Mouse (Mus musculus) forebrain, embryonic 16.5 days (tissue): Measurements from ENCODE around the gene Nmrk1. TPM values are rescaled to one million over a fixed set of nuclear protein-coding genes. Genes with fewer than 3 reads are reported as not detected.

Source experiments
- ATAC-seq: fragments of 200-750 bp; cut with Nextera tagmentation; 2 replicates; pipeline ENCODE4 v1.8.0; 2017; ENCODE audit warnings: mild to moderate bottlenecking, moderate library complexity
- H3K27ac ChIP-seq: fragments of 300-500 bp; sonication (generic); 2 replicates; pipeline ENCODE4 v1.5.1; 2014; ENCODE audit warnings: low read length, control low read depth
- H3K27me3 ChIP-seq: fragments of 300-500 bp; sonication (generic); replicated peaks from 2 replicates; pipeline ENCODE4 v1.6.1; 2014; ENCODE audit warnings: low read length; ENCODE audit not compliant: control insufficient read depth, insufficient read depth
- H3K36me3 ChIP-seq: fragments of 300-500 bp; sonication (generic); 2 replicates; pipeline ENCODE4 v1.6.1; 2014; ENCODE audit not compliant: control insufficient read depth, insufficient read depth
- H3K4me1 ChIP-seq: fragments of 300-500 bp; sonication (generic); replicated peaks from 2 replicates; pipeline ENCODE4 v1.6.1; 2014; ENCODE audit warnings: low read length; ENCODE audit not compliant: control insufficient read depth, insufficient read depth
- H3K4me2 ChIP-seq: fragments of 300-500 bp; sonication (generic); 2 replicates; pipeline ENCODE4 v1.6.1; 2014; ENCODE audit warnings: mild to moderate bottlenecking, low read length, control low read depth
- H3K4me3 ChIP-seq: fragments of 300-500 bp; sonication (generic); replicated peaks from 2 replicates; pipeline ENCODE4 v1.5.1; 2014; ENCODE audit warnings: mild to moderate bottlenecking, low read length, control low read depth
- H3K9ac ChIP-seq: fragments of 300-500 bp; sonication (generic); replicated peaks from 2 replicates; pipeline ENCODE4 v1.6.1; 2014; ENCODE audit warnings: low read depth, low read length, control low read depth
- H3K9me3 ChIP-seq: fragments of 300-500 bp; sonication (generic); 2 replicates; pipeline ENCODE4 v1.6.1; 2016; ENCODE audit warnings: low read length; ENCODE audit not compliant: control insufficient read depth
- WGBS: fragments of 180-500 bp; shearing (Covaris S2); extraction: QIAGEN DNeasy Blood & Tissue Kit; methylation state at CpG from one replicate; pipeline ENCODE4 v1.1.7; 2014; 5-methylcytosine and 5-hydroxymethylcytosine counted together
- polyA plus RNA-seq: library from polyadenylated mRNA; unstranded; fragments of >200 nt; fragmentation: Nextera tagmentation; extraction: Ambion mirVana; gene quantifications from 2 replicates; pipeline ENCODE4 v1.2.1, GENCODE M21; 2015

Nmrk1 gene
- polyA plus RNA-seq, 1 experiment from 2014 or later: 4.0 TPM

DNA sequence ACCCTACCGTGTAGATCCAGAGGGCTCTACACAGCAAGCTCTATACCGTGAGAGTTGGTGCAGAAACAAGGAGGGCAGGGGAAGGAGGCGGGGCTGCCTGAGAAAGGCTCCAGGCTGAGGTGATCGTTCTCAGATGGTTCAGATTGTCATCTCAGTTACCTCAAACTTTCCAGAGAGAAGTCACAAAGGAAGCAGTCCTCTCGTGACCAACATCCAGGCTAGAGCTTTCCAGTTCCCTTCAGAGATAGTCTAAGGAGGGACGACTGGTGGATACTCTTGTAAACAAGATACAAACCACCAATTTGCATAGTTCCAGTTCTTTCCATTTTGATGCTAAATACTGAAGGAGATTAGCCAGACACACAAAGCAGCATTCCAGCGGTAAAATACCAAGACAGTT, 23.8 kb upstream of the Nmrk1 start:
- H3K36me3 ChIP-seq: no peaks in the 10 kb centered on the region
- no peaks in the 10 kb centered on the region for H3K27me3 ChIP-seq
- no peaks in the 10 kb centered on the region for H3K9me3 ChIP-seq
- H3K4me3 ChIP-seq: no peak overlapping the region
- H3K4me1 ChIP-seq: no peaks in the 10 kb centered on the region
- 47% methylated on average over 7 of the region's 7 CpGs for WGBS
- no peak overlapping the region for H3K9ac ChIP-seq
- no peak overlapping the region for H3K27ac ChIP-seq
- H3K4me2 ChIP-seq: no peak overlapping the region
- ATAC-seq: no peak

DNA sequence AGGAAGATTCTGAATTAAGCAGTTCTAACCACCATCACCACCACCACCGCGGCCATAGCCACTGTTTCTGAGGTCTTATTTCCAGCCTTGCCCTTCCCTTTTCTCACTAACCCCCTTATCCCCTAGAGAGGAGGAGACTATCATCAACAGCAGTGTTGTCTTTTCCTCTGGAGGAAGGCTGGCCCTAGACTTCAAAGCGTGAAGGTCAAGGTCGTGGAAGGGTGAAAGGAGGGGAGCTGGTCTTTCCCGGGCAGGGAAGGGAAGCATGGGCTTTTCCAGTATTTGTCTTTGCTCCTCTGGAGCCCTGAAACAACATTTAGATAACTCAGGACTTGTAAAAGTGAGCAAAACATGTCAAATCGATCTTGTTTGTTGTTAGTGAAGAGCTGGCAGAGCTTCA, 22.8 kb upstream of the Nmrk1 start:
- 83% methylated on average over 6 of the region's 6 CpGs for WGBS
- no peak overlapping the region for H3K4me2 ChIP-seq
- ATAC-seq: no peak
- H3K36me3 ChIP-seq: no peaks in the 10 kb centered on the region
- no peaks in the 10 kb centered on the region for H3K4me1 ChIP-seq
- no peaks in the 10 kb centered on the region for H3K9me3 ChIP-seq
- H3K4me3 ChIP-seq: no peak overlapping the region
- no peaks in the 10 kb centered on the region for H3K27me3 ChIP-seq
- no peak overlapping the region for H3K9ac ChIP-seq
- no peak overlapping the region for H3K27ac ChIP-seq

DNA sequence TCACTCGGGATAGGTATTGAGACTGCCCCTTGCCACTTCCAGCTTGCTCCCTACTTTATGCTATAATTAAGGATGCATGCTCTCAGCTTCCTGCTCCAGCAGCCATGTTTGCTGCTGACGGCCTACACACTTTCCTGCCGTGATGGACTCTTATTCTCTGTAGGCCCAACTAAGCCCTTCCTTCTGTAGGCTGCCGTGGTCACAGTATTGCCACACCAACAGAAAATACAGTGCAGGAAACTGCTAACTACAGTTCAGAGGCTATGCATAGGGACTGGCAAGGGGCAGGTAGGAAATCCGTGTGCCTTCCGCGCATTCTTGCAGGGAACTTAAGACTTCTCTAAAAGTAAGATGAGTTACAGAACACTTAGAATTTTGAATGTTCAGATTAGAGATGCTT, 17.4 kb upstream of the Nmrk1 start:
- no peak for ATAC-seq
- Histone ChIP-seq H3K27ac (no peak overlapping the region), H3K4me3 (no peak overlapping the region), H3K4me2 (no peak overlapping the region), H3K36me3 (no peaks in the 10 kb centered on the region), H3K9ac (no peak overlapping the region), H3K27me3 (no peaks in the 10 kb centered on the region), H3K9me3 (no peaks in the 10 kb centered on the region), H3K4me1 (no peaks in the 10 kb centered on the region)
- WGBS: 82% methylated on average over 7 of the region's 7 CpGs

DNA sequence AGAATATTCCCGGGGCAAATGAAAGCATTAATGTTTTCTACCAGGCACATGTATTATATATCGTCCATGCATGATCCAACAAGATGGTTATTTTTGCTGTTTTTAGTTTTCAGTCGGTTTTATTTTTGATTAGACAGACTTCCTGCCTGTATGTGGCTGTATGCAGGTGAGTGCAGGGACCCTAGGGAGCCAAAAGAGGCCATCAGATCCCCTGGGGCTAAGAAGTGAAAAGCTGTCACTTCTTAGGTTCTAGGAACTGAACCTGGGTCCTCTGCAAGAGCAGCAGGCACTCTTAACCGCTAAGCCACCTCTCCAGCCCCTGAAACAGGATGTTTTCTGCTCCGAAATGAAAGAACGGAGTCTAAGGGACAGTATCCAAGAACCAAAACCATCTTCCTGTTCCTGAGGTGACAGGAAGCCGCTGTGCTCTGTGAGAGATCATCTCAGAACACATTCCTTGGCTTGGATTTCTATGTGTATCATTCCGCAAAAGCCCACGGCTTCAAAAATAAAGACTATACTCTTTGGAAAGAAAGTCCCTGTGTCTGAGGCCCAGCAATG, 16.0 kb upstream of the Nmrk1 start:
- Histone ChIP-seq H3K27me3 (no peaks in the 10 kb centered on the region), H3K9me3 (no peaks in the 10 kb centered on the region), H3K27ac (no peak overlapping the region), H3K4me3 (no peak overlapping the region), H3K4me1 (no peaks in the 10 kb centered on the region), H3K36me3 (no peaks in the 10 kb centered on the region), H3K9ac (no peak overlapping the region), H3K4me2 (no peak overlapping the region)
- WGBS: 73% methylated on average over 9 of the region's 9 CpGs
- no peak for ATAC-seq

DNA sequence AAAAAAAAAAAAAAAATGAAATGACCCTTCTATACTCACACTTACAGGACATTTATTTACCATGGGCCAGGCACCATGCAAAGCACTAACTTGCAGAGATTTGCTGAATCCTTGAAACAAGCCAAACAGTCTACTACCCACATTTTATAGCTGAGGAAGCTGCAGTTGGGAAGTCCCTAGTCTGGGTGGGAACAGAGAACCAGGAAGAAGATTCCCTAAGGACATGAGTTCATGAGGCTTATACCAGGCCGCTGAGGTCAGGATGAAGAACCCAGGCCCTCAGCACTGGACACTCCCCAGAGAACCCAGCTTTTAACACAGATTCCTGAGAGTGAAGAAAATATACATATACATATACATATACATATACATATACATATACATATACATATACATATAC, 14.2 kb upstream of the Nmrk1 start:
- no peak overlapping the region for H3K27ac ChIP-seq
- H3K4me3 ChIP-seq: no peak overlapping the region
- 95% methylated on average over 1 of the region's 1 CpGs for WGBS
- H3K4me2 ChIP-seq: no peak overlapping the region
- H3K4me1 ChIP-seq: no peaks in the 10 kb centered on the region
- H3K9me3 ChIP-seq: no peaks in the 10 kb centered on the region
- no peak for ATAC-seq
- H3K36me3 ChIP-seq: no peaks in the 10 kb centered on the region
- no peaks in the 10 kb centered on the region for H3K27me3 ChIP-seq
- H3K9ac ChIP-seq: no peak overlapping the region

DNA sequence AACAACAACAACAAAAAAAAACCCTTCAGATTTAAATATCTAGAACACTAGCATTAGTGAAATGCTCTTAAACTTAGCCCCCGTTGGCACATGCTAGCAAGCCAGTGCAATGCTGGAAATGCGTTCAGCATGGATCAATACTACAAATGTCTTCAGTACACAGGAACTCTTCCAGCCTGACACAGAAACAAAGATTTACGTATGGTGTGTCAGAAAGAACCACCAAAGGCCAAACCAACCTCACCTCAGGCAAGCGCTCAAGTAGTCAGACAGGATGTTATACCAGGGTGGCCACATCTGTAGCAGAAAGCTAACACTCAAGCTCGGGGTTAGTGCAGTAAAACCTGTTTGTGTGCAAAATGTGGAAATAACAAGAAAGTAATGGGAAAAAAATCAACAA, 12.7 kb upstream of the Nmrk1 start:
- Histone ChIP-seq H3K4me1 (no peaks in the 10 kb centered on the region), H3K9ac (no peak overlapping the region), H3K27ac (no peak overlapping the region), H3K9me3 (no peaks in the 10 kb centered on the region), H3K27me3 (no peaks in the 10 kb centered on the region), H3K4me2 (no peak overlapping the region), H3K4me3 (no peak overlapping the region), H3K36me3 (no peaks in the 10 kb centered on the region)
- WGBS: 84% methylated on average over 5 of the region's 5 CpGs
- ATAC-seq: no peak

DNA sequence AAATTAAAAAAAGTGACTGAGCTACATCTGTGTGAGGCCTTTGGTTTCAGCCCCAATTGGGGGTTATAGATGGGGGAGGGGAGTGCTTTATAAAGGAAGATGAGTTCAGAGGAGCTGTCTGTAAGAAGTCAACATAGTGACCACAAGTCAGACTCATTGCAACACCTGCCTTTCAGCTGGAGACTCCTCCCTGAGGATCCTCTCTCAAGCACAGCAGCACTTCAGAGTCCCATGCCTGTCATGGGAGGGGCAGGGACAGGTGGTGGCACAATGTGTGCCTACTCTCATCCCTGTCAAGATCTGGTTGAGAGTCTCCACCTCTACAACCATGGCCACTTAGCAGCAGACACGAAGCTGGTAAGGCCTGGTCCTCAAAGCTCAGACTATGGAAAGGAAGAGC, 12.1 kb upstream of the Nmrk1 start:
- Histone ChIP-seq H3K4me2 (no peak overlapping the region), H3K27ac (no peak overlapping the region), H3K9ac (no peak overlapping the region), H3K4me3 (no peak overlapping the region), H3K36me3 (no peaks in the 10 kb centered on the region), H3K9me3 (no peaks in the 10 kb centered on the region), H3K27me3 (no peaks in the 10 kb centered on the region), H3K4me1 (no peaks in the 10 kb centered on the region)
- ATAC-seq: no peak
- WGBS: 88% methylated on average over 1 of the region's 1 CpGs

DNA sequence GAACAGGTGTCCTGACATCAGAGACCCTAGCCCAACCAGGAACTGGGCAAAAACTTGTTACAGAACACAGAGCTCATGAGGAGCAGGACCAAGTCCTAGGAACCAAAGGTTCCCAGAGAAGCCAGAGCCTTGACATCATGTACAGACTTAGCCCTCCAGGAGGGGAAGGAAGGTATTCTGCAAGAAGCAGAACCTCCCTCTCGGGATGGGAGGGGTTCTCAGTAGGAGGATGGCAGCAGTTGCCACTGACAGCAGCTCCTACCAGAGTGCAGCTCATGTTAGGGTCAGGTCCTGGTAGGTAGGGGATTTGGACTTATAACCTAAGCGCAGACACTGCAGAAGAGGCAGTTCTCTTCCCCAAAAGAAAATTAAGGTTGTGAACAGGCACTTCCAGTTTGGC, 7.9 kb upstream of the Nmrk1 start:
- no peak overlapping the region for H3K9ac ChIP-seq
- no peak overlapping the region for H3K4me2 ChIP-seq
- H3K4me3 ChIP-seq: no peak overlapping the region
- H3K27me3 ChIP-seq: no peaks in the 10 kb centered on the region
- whole genome bisulfite sequencing: 88% methylated on average over 2 of the region's 2 CpGs
- H3K9me3 ChIP-seq: no peaks in the 10 kb centered on the region
- no peak for ATAC-seq
- H3K27ac ChIP-seq: no peak overlapping the region
- H3K4me1 ChIP-seq: no peaks in the 10 kb centered on the region
- no peaks in the 10 kb centered on the region for H3K36me3 ChIP-seq

DNA sequence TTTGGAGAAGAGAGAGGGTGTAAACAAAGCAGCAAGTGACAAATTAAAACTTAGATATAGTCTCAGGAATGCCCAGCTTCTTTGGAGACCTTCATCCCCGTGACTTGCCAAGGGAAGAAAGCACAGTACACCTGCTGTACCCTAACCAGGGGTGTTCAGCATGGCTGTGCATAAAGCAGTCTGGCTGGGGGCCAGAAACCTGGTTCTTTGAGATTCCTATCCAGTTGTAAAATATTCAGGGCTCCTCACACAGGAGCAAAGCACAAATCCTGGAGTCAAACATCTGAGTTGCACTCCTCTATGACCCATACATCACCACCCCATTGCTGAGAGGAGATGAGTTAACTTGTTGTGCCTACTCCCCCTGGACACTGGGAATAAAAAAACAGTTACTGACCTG, 2.2 kb upstream of the Nmrk1 start:
- Histone ChIP-seq H3K4me2 (no peak overlapping the region), H3K27me3 (no peaks in the 10 kb centered on the region), H3K4me3 (no peak overlapping the region), H3K27ac (no peak overlapping the region), H3K9me3 (no peaks in the 10 kb centered on the region), H3K36me3 (no peaks in the 10 kb centered on the region), H3K9ac (no peak overlapping the region), H3K4me1 (peaks cover 7% of the 10 kb centered on the region; the same call in 1 of the 2 replicates)
- ATAC-seq: no peak
- 54% methylated on average over 1 of the region's 1 CpGs for WGBS
